Mouse (Mus musculus) neural tube, embryonic 11.5 days (tissue): Measurements from ENCODE around the gene Bpifb9a. TPM values are rescaled to one million over a fixed set of nuclear protein-coding genes. Genes with fewer than 3 reads are reported as not detected.
"Not testable (repeated sequence)": the region's sequence is repeated elsewhere in the genome, so short reads cannot be mapped to it uniquely, and the experiment has no call there.

ENCODE experiments used
- ATAC-seq: fragments of 200-750 bp; cut with Nextera tagmentation; 2 replicates; pipeline ENCODE4 v1.8.0; 2017; ENCODE audit warnings: moderate number of reproducible peaks, mild to moderate bottlenecking, moderate TSS enrichment, moderate library complexity; ENCODE audit not compliant: insufficient read depth, low FRiP score, low TSS enrichment
- DNase-seq: peaks from one replicate; pipeline ENCODE4 v3.0.0-alpha.2; 2015; ENCODE audit warnings: low spot score
- H3K27ac ChIP-seq: fragments of 300-500 bp; sonication (generic); 2 replicates; pipeline ENCODE4 v1.5.1; 2014; ENCODE audit warnings: low read depth, mild to moderate bottlenecking, low read length
- H3K27me3 ChIP-seq: fragments of 300-500 bp; sonication (generic); 2 replicates; pipeline ENCODE4 v1.6.1; 2014; ENCODE audit warnings: mild to moderate bottlenecking, low read length, mixed read lengths; ENCODE audit not compliant: control insufficient read depth, insufficient read depth
- H3K36me3 ChIP-seq: fragments of 300-500 bp; sonication (generic); 2 replicates; pipeline ENCODE4 v1.6.1; 2014; ENCODE audit warnings: mild to moderate bottlenecking, low read length, moderate library complexity, mixed read lengths; ENCODE audit not compliant: control insufficient read depth, insufficient read depth
- H3K4me1 ChIP-seq: fragments of 300-500 bp; sonication (generic); 2 replicates; pipeline ENCODE4 v1.6.1; 2014; ENCODE audit warnings: low read length, mixed read lengths; ENCODE audit not compliant: control insufficient read depth, insufficient read depth
- H3K4me2 ChIP-seq: fragments of 300-500 bp; sonication (generic); 2 replicates; pipeline ENCODE4 v1.6.1; 2014; ENCODE audit warnings: low read depth, mild to moderate bottlenecking, moderate library complexity
- H3K4me3 ChIP-seq: fragments of 300-500 bp; sonication (generic); 2 replicates; pipeline ENCODE4 v1.5.1; 2014; ENCODE audit warnings: low read depth, low read length
- H3K9ac ChIP-seq: fragments of 300-500 bp; sonication (generic); 2 replicates; pipeline ENCODE4 v1.6.1; 2014; ENCODE audit warnings: mild to moderate bottlenecking, low read length
- H3K9me3 ChIP-seq: fragments of 300-500 bp; sonication (generic); 2 replicates; pipeline ENCODE4 v1.6.1; 2016; ENCODE audit warnings: low read length; ENCODE audit not compliant: control insufficient read depth
- WGBS: fragments of 180-500 bp; shearing (Covaris S2); extraction: QIAGEN DNeasy Blood & Tissue Kit; methylation state at CpG from one replicate; pipeline ENCODE4 v1.1.7; 2014; 5-methylcytosine and 5-hydroxymethylcytosine counted together
- polyA plus RNA-seq: library from polyadenylated mRNA; unstranded; fragments of >200 nt; fragmentation: Nextera tagmentation; extraction: Ambion mirVana; gene quantifications from 2 replicates; pipeline ENCODE4 v1.2.1, GENCODE M21; 2014

Bpifb9a gene
- polyA plus RNA-seq, 1 experiment from 2014 or later = not detected

DNA sequence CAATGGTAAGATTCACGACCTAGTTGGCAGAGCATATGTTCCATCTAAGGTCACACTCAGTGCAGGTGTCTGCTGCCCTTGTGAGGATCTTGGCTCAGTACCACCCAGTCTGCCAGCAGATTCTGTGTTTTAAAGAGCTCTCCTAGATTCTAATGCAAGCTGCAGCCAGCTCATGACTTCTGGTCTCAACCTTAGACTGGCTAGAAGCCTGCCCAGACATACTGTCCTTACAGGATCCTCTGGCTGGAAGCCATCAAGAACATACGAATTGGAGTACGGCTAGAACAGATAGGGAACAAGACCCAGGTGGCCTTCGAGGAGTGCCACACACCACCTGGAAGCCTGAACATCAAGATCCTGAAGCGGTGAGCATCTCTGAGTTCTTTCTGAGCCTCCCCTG, 29.8 kb upstream of the Bpifb9a start:
- H3K4me3 ChIP-seq = no peak overlapping the region
- no peaks in the 10 kb centered on the region for H3K27me3 ChIP-seq
- no peak overlapping the region for H3K4me2 ChIP-seq
- H3K27ac ChIP-seq = no peak overlapping the region
- DNase-seq = no peak
- H3K9me3 ChIP-seq = no peaks in the 10 kb centered on the region
- no peak overlapping the region for H3K9ac ChIP-seq
- 93% methylated on average over 5 of the region's 5 CpGs for WGBS
- peaks cover 8% of the 10 kb centered on the region; the same call in 1 of the 2 replicates for H3K4me1 ChIP-seq
- no peaks in the 10 kb centered on the region for H3K36me3 ChIP-seq
- ATAC-seq = no peak

DNA sequence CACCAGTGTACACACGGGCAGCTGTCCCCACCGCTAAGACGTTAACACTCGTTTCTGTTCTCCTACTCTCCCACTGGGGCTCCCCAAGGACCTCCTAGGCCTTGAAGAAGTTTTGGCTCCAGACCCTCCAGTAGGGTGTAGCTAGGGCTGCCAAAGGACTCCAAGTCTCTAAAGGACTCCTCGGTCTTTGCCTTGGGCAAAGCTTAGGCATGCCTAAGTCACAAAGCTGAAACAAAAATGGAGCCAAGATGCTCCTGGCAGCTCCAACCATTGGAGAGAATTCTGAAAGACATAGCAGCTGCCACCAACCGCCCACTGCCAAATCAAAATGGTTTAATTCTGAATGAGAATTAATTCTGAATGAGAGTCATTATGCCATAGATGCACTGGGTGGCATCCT, 24.2 kb upstream of the Bpifb9a start:
- Histone ChIP-seq H3K27ac (no peak overlapping the region), H3K9ac (no peak overlapping the region), H3K4me3 (no peak overlapping the region), H3K9me3 (no peaks in the 10 kb centered on the region), H3K27me3 (no peaks in the 10 kb centered on the region), H3K4me2 (no peak overlapping the region), H3K36me3 (no peaks in the 10 kb centered on the region), H3K4me1 (no peaks in the 10 kb centered on the region)
- no peak for ATAC-seq
- no peak for DNase-seq
- 88% methylated on average over 6 of the region's 6 CpGs for WGBS

DNA sequence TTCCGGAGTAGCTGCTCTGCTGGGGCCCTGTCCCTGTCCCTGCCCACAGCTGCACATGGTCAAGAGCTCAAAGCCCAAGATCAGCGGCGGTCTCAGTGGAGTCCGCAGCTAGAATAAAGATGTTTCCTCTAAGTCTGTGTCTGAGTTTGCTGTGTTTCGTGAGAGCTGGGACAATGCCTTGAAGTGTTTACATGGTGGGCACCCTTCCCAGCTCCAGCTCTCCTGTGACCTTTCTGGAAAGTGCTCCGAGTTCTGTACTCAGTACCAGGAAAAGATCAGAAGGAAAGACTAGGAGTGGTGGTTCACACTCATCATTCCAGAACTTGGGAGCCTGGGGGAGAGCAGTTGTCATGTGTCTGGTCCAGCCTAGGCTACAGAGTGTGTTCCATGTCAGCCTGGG, 16.9 kb upstream of the Bpifb9a start:
- Histone ChIP-seq H3K4me1 (no peaks in the 10 kb centered on the region), H3K9me3 (no peaks in the 10 kb centered on the region), H3K9ac (no peak overlapping the region), H3K36me3 (no peaks in the 10 kb centered on the region), H3K4me2 (no peak overlapping the region), H3K4me3 (no peak overlapping the region), H3K27me3 (no peaks in the 10 kb centered on the region), H3K27ac (no peak overlapping the region)
- ATAC-seq (no peak), DNase-seq (no peak)
- 90% methylated on average over 6 of the region's 6 CpGs for WGBS

DNA sequence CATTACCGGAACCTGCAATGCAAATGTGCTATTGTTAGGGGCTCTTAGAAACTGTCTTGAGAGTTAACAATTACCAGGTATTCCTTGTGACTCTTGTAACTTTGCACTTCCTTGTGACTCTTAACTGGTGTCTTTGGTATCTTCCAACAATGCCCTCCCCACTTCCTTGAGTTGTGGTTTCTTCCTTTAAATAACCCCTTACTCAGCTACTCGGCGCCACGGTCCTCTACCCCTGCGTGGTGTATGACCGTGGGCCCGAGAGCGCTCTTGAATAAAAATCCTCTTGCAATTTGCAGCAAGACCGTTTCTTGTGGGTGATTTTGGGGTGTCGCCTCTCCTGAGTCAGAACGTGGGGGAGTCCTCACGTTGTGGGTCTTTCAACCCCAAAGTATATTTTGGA, 14.9 kb upstream of the Bpifb9a start:
- not testable (repeated sequence) for H3K4me3 ChIP-seq, H3K4me1 ChIP-seq
- 91% methylated on average over 11 of the region's 12 CpGs for WGBS

DNA sequence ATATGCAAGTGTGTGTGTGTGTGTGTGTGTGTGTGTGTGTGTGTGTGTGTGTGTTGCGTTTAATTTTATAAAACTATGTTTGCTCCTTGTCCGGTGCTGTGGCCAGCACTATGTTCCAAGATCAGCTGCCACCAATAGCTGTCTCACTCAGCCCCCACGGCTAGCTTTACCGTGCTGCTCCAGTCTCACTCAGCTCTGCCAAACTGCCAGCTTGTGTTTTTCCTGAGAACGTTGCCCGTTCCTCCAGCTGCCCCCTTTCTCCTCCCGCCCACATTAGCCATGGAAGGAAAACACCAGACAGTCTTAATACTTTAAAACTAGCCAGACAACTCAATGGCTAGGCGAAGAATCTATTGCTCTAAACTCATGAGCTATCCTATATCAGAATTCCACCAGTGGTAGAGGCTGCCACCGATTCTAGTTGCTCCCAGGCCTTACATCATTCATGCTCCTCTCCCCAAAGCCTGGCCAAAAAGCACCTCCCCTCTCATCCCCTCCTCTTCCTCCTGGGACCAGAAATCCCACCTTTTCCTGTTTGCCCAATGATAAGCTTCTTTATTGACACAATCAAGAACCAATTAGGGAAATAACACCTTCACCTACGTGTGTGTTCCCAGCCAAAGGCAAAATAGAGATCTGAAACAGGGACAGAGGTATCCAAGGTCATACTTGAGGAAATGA, 14.2 kb upstream of the Bpifb9a start:
- Histone ChIP-seq H3K4me2 (no peak overlapping the region), H3K4me1 (no peaks in the 10 kb centered on the region), H3K27ac (no peak overlapping the region), H3K9ac (no peak overlapping the region), H3K36me3 (no peaks in the 10 kb centered on the region), H3K9me3 (no peaks in the 10 kb centered on the region), H3K27me3 (no peaks in the 10 kb centered on the region), H3K4me3 (no peak overlapping the region)
- no peak for ATAC-seq
- DNase-seq = no peak
- 90% methylated on average over 10 of the region's 10 CpGs for WGBS

More for the DNA sequence above, 14.9 kb upstream of the Bpifb9a start:
- H3K36me3 ChIP-seq, H3K9ac ChIP-seq, H3K27ac ChIP-seq, H3K4me2 ChIP-seq, ATAC-seq, DNase-seq, H3K9me3 ChIP-seq, H3K27me3 ChIP-seq: not testable (repeated sequence)

DNA sequence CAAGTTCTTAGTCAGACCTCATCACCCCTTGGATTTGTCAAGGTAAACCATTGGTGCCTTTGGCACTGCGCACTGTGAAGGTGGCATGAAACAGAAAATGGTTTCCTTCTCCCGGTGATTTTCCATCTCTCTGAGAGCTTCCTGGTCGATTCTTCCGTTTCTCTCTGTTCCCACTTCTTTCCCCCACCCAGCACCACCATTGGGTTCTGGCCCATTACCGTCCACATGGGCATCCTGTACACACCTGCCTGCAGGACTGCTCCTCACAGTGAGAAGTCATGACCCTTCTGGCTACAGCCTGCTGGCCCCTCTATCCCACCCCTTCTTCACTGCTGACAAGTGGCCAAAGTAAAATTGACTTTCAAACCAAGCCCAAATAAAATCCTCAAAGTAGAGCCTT, 12.3 kb upstream of the Bpifb9a start:
- ATAC-seq = no peak
- H3K9ac ChIP-seq = no peak overlapping the region
- no peak for DNase-seq
- no peak overlapping the region for H3K4me2 ChIP-seq
- no peak overlapping the region for H3K27ac ChIP-seq
- no peaks in the 10 kb centered on the region for H3K4me1 ChIP-seq
- no peaks in the 10 kb centered on the region for H3K36me3 ChIP-seq
- no peaks in the 10 kb centered on the region for H3K27me3 ChIP-seq
- H3K4me3 ChIP-seq = no peak overlapping the region
- WGBS = 91% methylated on average over 5 of the region's 5 CpGs
- no peaks in the 10 kb centered on the region for H3K9me3 ChIP-seq

DNA sequence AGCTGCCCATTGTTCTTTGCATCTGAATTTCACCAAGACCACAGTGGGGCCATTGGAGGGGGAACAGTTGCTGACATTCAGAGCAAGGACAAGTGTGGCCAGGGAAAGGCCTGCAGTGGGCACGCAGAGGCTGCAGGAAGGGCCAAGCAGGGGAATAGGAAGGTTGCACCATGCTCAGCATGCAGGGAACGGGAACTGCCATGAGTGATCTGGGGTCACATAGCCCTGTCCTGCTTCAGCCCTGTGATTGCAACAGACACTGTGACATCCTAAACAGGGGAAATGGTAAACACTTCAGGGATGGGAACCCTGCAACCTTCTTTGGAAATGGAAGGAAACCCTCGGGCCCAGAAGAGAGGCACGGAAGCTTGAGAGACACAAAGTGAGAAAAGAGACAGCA, 2.4 kb upstream of the Bpifb9a start:
- not testable (repeated sequence) for H3K27me3 ChIP-seq, H3K9ac ChIP-seq, H3K36me3 ChIP-seq, H3K4me2 ChIP-seq, H3K4me3 ChIP-seq, ATAC-seq, H3K4me1 ChIP-seq, H3K9me3 ChIP-seq, DNase-seq, H3K27ac ChIP-seq
- WGBS = 88% methylated on average over 2 of the region's 4 CpGs

DNA sequence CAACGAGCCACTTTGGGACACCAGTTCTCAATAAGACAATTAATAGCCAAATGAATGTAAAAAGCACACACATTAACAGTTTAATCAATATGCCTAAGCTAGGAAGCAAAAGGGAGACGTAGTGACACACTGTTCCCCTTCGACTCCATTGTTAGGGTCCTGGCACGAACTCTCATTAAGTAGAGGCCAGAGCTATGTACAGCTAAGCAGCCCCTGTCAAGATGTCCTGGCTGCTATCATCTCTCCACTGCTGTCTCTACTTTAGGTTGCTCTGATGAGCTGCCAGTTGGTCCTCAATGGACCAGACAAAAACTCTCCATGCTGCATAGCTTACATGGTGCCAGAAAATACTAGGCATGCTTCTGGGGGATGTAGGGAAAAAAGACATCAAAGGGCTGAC, 1.9 kb upstream of the Bpifb9a start:
- H3K4me2 ChIP-seq = no peak overlapping the region
- no peaks in the 10 kb centered on the region for H3K27me3 ChIP-seq
- no peaks in the 10 kb centered on the region for H3K36me3 ChIP-seq
- WGBS = 89% methylated on average over 4 of the region's 4 CpGs
- H3K9me3 ChIP-seq = no peaks in the 10 kb centered on the region
- no peak overlapping the region for H3K27ac ChIP-seq
- H3K4me1 ChIP-seq = no peaks in the 10 kb centered on the region
- no peak overlapping the region for H3K9ac ChIP-seq
- no peak overlapping the region for H3K4me3 ChIP-seq
- ATAC-seq = no peak
- no peak for DNase-seq

DNA sequence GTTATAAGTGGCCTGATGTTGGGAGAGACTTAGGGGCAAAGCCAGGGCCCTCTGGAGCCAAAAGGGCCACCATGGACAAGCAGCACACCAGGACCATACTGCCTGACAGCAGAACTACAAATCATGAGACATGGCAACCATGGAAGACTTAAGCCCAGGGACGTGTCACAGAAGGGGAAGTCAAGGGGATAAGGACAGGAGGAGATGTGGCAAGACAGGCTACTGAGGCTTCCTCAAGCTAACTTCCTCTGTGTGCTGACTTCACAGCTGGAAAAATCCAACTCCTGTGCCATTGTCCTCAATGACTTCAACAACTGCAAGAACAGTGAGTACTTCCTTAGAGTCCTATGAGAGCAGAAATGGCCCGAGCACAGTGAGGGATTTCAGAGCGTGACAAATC, 6.7 kb downstream of the Bpifb9a start:
- not testable (repeated sequence) for ATAC-seq

More for the DNA sequence above, 6.7 kb downstream of the Bpifb9a start:
- H3K4me1 ChIP-seq, H3K36me3 ChIP-seq, DNase-seq, H3K9ac ChIP-seq, H3K27ac ChIP-seq, H3K4me3 ChIP-seq, H3K4me2 ChIP-seq, H3K9me3 ChIP-seq, H3K27me3 ChIP-seq: not testable (repeated sequence)
- 57% methylated on average over 3 of the region's 3 CpGs for WGBS
